Mouse (Mus musculus): ENCODE measurements around the gene Wdfy3.

DNA sequence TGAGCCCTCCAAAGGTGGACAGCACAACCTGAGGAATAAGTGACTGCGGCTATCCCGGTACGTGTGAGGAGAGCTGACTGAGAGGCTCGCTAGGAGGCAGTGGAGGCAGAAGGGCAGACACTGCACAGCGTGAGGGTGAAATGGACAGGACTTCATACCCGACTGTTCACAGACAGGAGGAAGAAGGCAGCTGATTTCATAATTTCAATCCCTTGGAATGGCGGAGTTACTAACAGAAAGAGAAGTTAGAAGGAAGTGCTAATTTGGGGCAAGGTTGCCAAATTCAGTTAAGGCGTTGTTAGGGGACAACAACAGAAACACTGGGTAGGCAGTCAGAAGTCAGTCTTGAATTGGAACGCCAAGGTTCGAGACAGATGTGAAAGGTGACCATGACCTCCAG is 160.3 kb downstream of the Wdfy3 start:
- TF ChIP-seq CTCF (IDR thresholded peaks at IDR 0.05; ENCODE audit: low read depth, low read length) (no peak), POLR2A (IDR thresholded peaks at IDR 0.05; ENCODE audit: extremely low read depth, insufficient read depth, low read length) (no peak)

Measured in liver, adult 2 months (tissue).